Mouse (Mus musculus) erythroid progenitor cell, adult 5-6 weeks (primary cell): ENCODE results near the gene Hspb11. TPM values are rescaled to one million over a fixed set of nuclear protein-coding genes. Genes with fewer than 3 reads are reported as not detected.
A peak's percentile ranks its signal among the peaks of the same experiment; 100 is the strongest.

Source experiments
- ATAC-seq: replicated peaks from 2 replicates; pipeline ENCODE4 v1.8.0; 2016; ENCODE audit warnings: moderate number of reproducible peaks, mild to moderate bottlenecking, moderate TSS enrichment, inconsistent platforms; ENCODE audit not compliant: poor library complexity, low FRiP score, severe bottlenecking
- total RNA-seq, 2 experiments: library from RNA; stranded (forward) in 1 of 2; stranded (reverse) in 1 of 2; fragments of 150-400 nt in 1 of 2; fragments of 186-747, 209-891 nt in 1 of 2; gene quantifications; 2 replicates each; pipeline versions ENCODE4 v1.2.3 to v1.2.4; 2015 to 2017; ENCODE audit warnings: low replicate concordance in 2 of 2

Hspb11 gene
- total RNA-seq, 2 experiments from 2014 or later, result 1.3 to 11.8 TPM

- no peak for ATAC-seq
Observed at GRCm38 (mm10) chr4:107302832-107303231, 49.4 kb downstream of the Hspb11 start.

GRCm38 (mm10) chr4:107303531-107303930 lies 50.1 kb downstream of the Hspb11 start:
- no peak for ATAC-seq

GRCm38 (mm10) chr4:107306966-107307365 lies 53.6 kb downstream of the Hspb11 start, which contains the start of gene Dio1:
Dio1 (minus strand) TSS chr4:107307169.
- ATAC-seq, result 0 out of 2 replicates have a peak, but pooled peaks have one; percentile 37

GRCm38 (mm10) chr4:107313690-107314478 lies 60.5 kb downstream of the Hspb11 start, which contains the start of gene Yipf1:
Yipf1 (plus strand) TSS chr4:107314363.
- ATAC-seq, result peak; percentile 98

GRCm38 (mm10) chr4:107314479-107314805 lies 61.0 kb downstream of the Hspb11 start:
- peak; percentile 56 for ATAC-seq

GRCm38 (mm10) chr4:107318646-107319045 lies 65.3 kb downstream of the Hspb11 start:
- ATAC-seq, result no peak

- no peak for ATAC-seq
Observed at GRCm38 (mm10) chr4:107321041-107321440, 67.6 kb downstream of the Hspb11 start.

DNA sequence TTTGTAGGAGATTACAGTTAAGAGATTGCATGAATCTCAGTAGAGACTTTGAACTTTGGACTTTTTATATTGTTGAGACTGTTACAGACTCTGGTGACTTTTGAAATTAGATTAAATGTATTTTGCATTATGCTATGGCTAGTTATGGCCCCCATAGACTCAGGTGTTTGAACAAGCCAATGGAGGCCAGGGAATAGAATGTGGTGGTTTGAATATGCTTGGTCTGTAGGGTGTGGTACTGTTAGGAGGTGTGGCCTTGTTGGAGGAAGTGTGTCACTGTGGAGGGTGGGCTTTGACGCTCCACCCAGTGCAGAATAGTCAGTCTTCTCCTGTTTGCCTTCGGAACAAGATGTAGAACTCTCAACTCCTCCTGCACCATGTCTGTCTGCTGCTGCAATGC lies 69.7 kb downstream of the Hspb11 start:
- no peak for ATAC-seq

DNA sequence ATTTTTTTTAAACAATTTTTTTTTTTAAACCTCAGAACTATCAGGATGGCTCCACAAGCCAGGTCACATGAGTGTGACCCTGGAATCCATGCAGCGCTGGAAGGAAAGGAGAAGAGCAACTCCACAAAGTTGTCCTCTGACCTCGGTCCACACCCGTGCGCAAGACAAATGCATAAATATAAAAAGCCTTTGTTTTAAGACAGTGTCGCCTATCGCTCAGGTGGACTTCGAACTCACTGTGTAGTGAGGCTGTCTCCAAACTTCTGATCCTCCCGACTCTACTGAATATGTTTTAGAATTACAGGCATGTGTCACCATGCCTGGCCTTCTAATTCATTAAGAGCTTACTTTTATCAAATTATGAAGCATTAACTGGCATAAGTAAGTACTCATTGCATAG lies 75.1 kb downstream of the Hspb11 start:
- no peak for ATAC-seq

Other genes starting within 250 kb of the Hspb11 start
- 13.4 and 24.9 TPM in 2 replicates for gene Mrpl37, start 186.7 kb upstream of the Hspb11 start, total RNA-seq (2015; ENCODE audit: low replicate concordance)
- gene Mrpl37, start 186.7 kb upstream of the Hspb11 start, total RNA-seq (2017; ENCODE audit: low replicate concordance), result 11.0 and 14.3 TPM in 2 replicates
- 0.36 TPM in 1 of 2 replicates, not detected in the other for gene Cyb5rl, start 186.6 kb upstream of the Hspb11 start, total RNA-seq (2015; ENCODE audit: low replicate concordance)
- gene Cyb5rl, start 186.6 kb upstream of the Hspb11 start, total RNA-seq (2017; ENCODE audit: low replicate concordance), result 0.15 TPM in 1 of 2 replicates, not detected in the other
- not detected in 2 replicates for gene Cdcp2, start 156.7 kb upstream of the Hspb11 start, total RNA-seq (2015; ENCODE audit: low replicate concordance)
- gene Cdcp2, start 156.7 kb upstream of the Hspb11 start, total RNA-seq (2017; ENCODE audit: low replicate concordance), result not detected in 2 replicates
- gene Tmem59, start 75.2 kb upstream of the Hspb11 start, total RNA-seq (2015; ENCODE audit: low replicate concordance), result 181 and 214 TPM in 2 replicates
- 134 and 191 TPM in 2 replicates for gene Tmem59, start 75.2 kb upstream of the Hspb11 start, total RNA-seq (2017; ENCODE audit: low replicate concordance)
- 13.4 and 14.4 TPM in 2 replicates for gene Tceanc2, start 74.5 kb upstream of the Hspb11 start, total RNA-seq (2015; ENCODE audit: low replicate concordance)
- 7.6 and 48.4 TPM in 2 replicates for gene Tceanc2, start 74.5 kb upstream of the Hspb11 start, total RNA-seq (2017; ENCODE audit: low replicate concordance)
- not detected in 2 replicates for gene Ldlrad1, start 44.4 kb upstream of the Hspb11 start, total RNA-seq (2015; ENCODE audit: low replicate concordance)
- 3.2 TPM in 1 of 2 replicates, not detected in the other for gene Ldlrad1, start 44.4 kb upstream of the Hspb11 start, total RNA-seq (2017; ENCODE audit: low replicate concordance)
- gene Lrrc42, start 61 bp upstream of the Hspb11 start, total RNA-seq (2015; ENCODE audit: low replicate concordance), result 8.4 and 15.9 TPM in 2 replicates
- gene Lrrc42, start 61 bp upstream of the Hspb11 start, total RNA-seq (2017; ENCODE audit: low replicate concordance), result 8.2 and 22.2 TPM in 2 replicates
- not detected in 2 replicates for gene Dio1, start 53.6 kb downstream of the Hspb11 start, total RNA-seq (2015; ENCODE audit: low replicate concordance)
- not detected in 2 replicates for gene Dio1, start 53.6 kb downstream of the Hspb11 start, total RNA-seq (2017; ENCODE audit: low replicate concordance)
- gene Yipf1, start 60.8 kb downstream of the Hspb11 start, total RNA-seq (2015; ENCODE audit: low replicate concordance), result 5.0 and 34.6 TPM in 2 replicates
- gene Yipf1, start 60.8 kb downstream of the Hspb11 start, total RNA-seq (2017; ENCODE audit: low replicate concordance), result 14.9 and 20.5 TPM in 2 replicates
- 37.5 and 67.1 TPM in 2 replicates for gene Ndc1, start 114.2 kb downstream of the Hspb11 start, total RNA-seq (2015; ENCODE audit: low replicate concordance)
- 13.2 and 21.3 TPM in 2 replicates for gene Ndc1, start 114.2 kb downstream of the Hspb11 start, total RNA-seq (2017; ENCODE audit: low replicate concordance)
- gene Glis1, start 181.0 kb downstream of the Hspb11 start, total RNA-seq (2015; ENCODE audit: low replicate concordance), result not detected in 2 replicates
- 0.13 TPM in 1 of 2 replicates, not detected in the other for gene Glis1, start 181.0 kb downstream of the Hspb11 start, total RNA-seq (2017; ENCODE audit: low replicate concordance)